Mouse (Mus musculus) embryonic facial prominence, embryonic 12.5 days (tissue): ENCODE results near the gene 4931417E11Rik. TPM values are rescaled to one million over a fixed set of nuclear protein-coding genes. Genes with fewer than 3 reads are reported as not detected.

Experiments used
- ATAC-seq: fragments of 200-750 bp; cut with Nextera tagmentation; 2 replicates; pipeline ENCODE4 v1.8.0; 2017; ENCODE audit not compliant: insufficient number of reproducible peaks, insufficient read depth, low FRiP score, low TSS enrichment
- H3K27ac ChIP-seq: fragments of 300-500 bp; sonication (generic); 2 replicates; pipeline ENCODE4 v1.5.1; 2016; ENCODE audit warnings: mild to moderate bottlenecking
- H3K27me3 ChIP-seq: fragments of 300-500 bp; sonication (generic); 2 replicates; pipeline ENCODE4 v1.6.1; 2016; ENCODE audit warnings: mild to moderate bottlenecking, moderate library complexity
- H3K36me3 ChIP-seq: fragments of 300-500 bp; sonication (generic); 2 replicates; pipeline ENCODE4 v1.6.1; 2016; ENCODE audit warnings: mild to moderate bottlenecking
- H3K4me1 ChIP-seq: fragments of 300-500 bp; sonication (generic); 2 replicates; pipeline ENCODE4 v1.6.1; 2016
- H3K4me2 ChIP-seq: fragments of 300-500 bp; sonication (generic); replicated peaks from 2 replicates; pipeline ENCODE4 v1.6.1; 2016; ENCODE audit warnings: mild to moderate bottlenecking, moderate library complexity
- H3K4me3 ChIP-seq: fragments of 300-500 bp; sonication (generic); 2 replicates; pipeline ENCODE4 v1.5.1; 2016; ENCODE audit warnings: mild to moderate bottlenecking
- H3K9ac ChIP-seq: fragments of 300-500 bp; sonication (generic); 2 replicates; pipeline ENCODE4 v1.6.1; 2016; ENCODE audit warnings: mild to moderate bottlenecking, moderate library complexity
- H3K9me3 ChIP-seq: fragments of 300-500 bp; sonication (generic); 2 replicates; pipeline ENCODE4 v1.6.1; 2016; ENCODE audit warnings: mild to moderate bottlenecking, moderate library complexity
- WGBS: fragments of 180-500 bp; shearing (Covaris S2); methylation state at CpG from one replicate; pipeline ENCODE4 v1.1.7; 2016; 5-methylcytosine and 5-hydroxymethylcytosine counted together
- polyA plus RNA-seq: library from polyadenylated mRNA; unstranded; fragments of >200 nt; fragmentation: Nextera tagmentation; extraction: Ambion mirVana; gene quantifications from 2 replicates; pipeline ENCODE4 v1.2.1, GENCODE M21; 2016

4931417E11Rik gene
- polyA plus RNA-seq: not detected in 2 replicates

GRCm38 (mm10) chr6:73469567-73469966, at the start of gene 4931417E11Rik:
Gene 4931417E11Rik, minus strand, starts transcription at chr6:73469667.
- WGBS: 93% methylated on average over 8 of the region's 8 CpGs
- H3K9ac ChIP-seq: no peak within 1 kb of the TSS
- H3K4me2 ChIP-seq: no peak within 1 kb of the TSS
- no peaks in the 10 kb centered on the region for H3K9me3 ChIP-seq
- no peaks in the 10 kb centered on the region for H3K27me3 ChIP-seq
- H3K4me3 ChIP-seq: no peak within 1 kb of the TSS
- H3K27ac ChIP-seq: no peak within 1 kb of the TSS
- ATAC-seq: no peak
- no peaks in the 10 kb centered on the region for H3K4me1 ChIP-seq
- H3K36me3 ChIP-seq: no peaks in the 10 kb centered on the region

DNA sequence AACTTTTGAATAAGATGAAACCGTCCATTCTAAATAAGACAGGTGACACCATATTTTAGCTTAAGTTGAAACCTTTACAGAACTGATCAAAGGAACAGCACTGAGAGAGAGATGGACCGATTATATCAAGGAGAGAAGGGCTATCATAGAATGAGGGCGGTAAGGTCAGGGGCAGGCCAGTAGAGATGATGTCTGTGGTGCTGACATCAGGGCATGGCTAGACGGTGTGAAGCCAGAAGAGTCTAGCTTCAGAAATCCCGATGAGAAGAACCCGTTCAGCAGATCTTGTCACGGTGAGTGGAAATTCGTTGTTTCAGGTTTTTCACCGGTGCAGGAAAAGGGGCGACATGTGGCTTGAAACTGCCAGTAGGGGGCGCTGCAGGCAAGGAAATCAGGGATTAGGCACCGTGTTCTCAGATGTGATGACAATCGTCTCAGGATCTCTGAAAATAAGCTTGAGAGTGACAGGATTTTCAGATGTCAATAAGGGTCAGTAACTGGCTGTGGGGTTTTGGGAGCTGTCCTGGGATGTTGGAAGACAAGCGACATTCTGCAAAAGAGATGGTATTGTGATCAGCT, 48.4 kb upstream of the 4931417E11Rik start:
- ATAC-seq: no peak; the same call in 1 of the 2 replicates

GRCm38 (mm10) chr6:73512907-73513306, 43.4 kb upstream of the 4931417E11Rik start:
- H3K4me2 ChIP-seq: no peak overlapping the region
- no peak overlapping the region for H3K27ac ChIP-seq
- H3K4me1 ChIP-seq: no peaks in the 10 kb centered on the region
- H3K9ac ChIP-seq: no peak overlapping the region
- WGBS: 17% methylated on average over 1 of the region's 1 CpGs
- H3K27me3 ChIP-seq: no peaks in the 10 kb centered on the region
- no peaks in the 10 kb centered on the region for H3K9me3 ChIP-seq
- ATAC-seq: no peak
- H3K36me3 ChIP-seq: no peaks in the 10 kb centered on the region
- H3K4me3 ChIP-seq: no peak overlapping the region

More for the DNA sequence above, 48.4 kb upstream of the 4931417E11Rik start:
- Histone ChIP-seq H3K36me3 (no peaks in the 10 kb centered on the region), H3K27ac (no peak overlapping the region), H3K4me2 (no peak overlapping the region), H3K4me3 (no peak overlapping the region), H3K4me1 (no peaks in the 10 kb centered on the region), H3K27me3 (no peaks in the 10 kb centered on the region), H3K9ac (no peak overlapping the region), H3K9me3 (no peaks in the 10 kb centered on the region)
- 25% methylated on average over 14 of the region's 14 CpGs for WGBS

DNA sequence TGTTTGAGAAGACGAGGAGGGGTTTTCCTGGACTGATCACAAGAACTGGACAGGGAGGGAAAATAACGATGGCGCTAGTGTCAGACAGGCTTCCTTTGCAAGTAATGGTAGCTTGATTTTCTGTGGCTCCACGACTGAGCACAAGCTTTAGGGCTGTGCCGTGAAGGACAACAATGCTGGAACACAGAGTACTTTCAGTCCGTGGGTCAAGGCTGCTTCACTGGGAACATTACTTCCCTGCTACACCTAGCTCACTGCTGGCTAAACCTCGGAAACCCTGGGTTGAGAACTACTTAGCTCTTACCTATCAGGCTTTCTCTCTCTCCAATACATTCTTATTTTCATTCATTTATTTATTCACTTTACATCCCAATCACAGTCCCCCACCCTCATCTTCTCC, 30.2 kb upstream of the 4931417E11Rik start:
- H3K4me2 ChIP-seq: no peak overlapping the region
- H3K9ac ChIP-seq: no peak overlapping the region
- no peaks in the 10 kb centered on the region for H3K4me1 ChIP-seq
- WGBS: 82% methylated on average over 7 of the region's 7 CpGs
- H3K36me3 ChIP-seq: no peaks in the 10 kb centered on the region
- no peaks in the 10 kb centered on the region for H3K9me3 ChIP-seq
- H3K27me3 ChIP-seq: no peaks in the 10 kb centered on the region
- H3K4me3 ChIP-seq: no peak overlapping the region
- no peak overlapping the region for H3K27ac ChIP-seq
- no peak for ATAC-seq

DNA sequence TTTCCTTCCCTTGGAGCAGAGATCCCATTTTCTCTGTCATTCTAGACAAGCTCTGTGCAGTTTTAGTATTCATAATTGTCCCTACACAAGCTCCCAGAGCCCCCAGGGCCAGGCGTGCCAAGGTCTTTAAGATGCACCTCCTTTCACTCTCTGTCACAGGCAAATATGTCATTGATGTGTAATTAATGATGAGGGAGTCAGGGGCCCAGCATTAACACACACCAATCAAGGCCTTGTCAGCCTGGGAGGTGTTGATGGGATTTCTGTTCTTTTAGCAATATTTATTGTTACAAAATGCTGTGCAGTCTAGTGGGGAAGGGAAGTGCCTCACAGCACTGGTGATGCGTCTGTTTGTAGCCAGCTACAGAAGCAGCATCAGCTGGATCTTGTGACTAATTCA, 27.9 kb upstream of the 4931417E11Rik start:
- H3K4me2 ChIP-seq: no peak overlapping the region
- no peak overlapping the region for H3K4me3 ChIP-seq
- H3K36me3 ChIP-seq: no peaks in the 10 kb centered on the region
- WGBS: 63% methylated on average over 2 of the region's 2 CpGs
- no peak overlapping the region for H3K27ac ChIP-seq
- no peak for ATAC-seq
- H3K9ac ChIP-seq: no peak overlapping the region
- H3K4me1 ChIP-seq: no peaks in the 10 kb centered on the region
- no peaks in the 10 kb centered on the region for H3K9me3 ChIP-seq
- H3K27me3 ChIP-seq: no peaks in the 10 kb centered on the region

DNA sequence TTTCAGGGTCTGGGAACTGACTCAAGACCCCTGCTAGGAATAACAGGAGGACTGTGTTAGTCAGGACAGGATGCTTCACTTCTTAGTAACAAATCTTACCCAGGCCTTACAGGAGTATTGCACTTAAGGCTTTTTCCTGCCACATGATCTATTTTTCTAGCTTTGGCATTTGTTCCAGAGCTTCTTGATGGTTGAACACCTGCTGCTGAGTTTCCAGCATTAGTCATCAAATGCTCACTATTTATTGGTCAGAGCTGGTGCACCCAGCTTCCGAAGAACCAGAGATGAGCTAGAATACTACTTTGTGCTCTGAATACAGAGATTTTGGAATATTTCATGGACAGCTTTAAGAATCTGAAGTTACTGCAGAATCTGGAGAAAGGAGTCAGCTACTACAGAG, 21.1 kb upstream of the 4931417E11Rik start:
- no peak overlapping the region for H3K27ac ChIP-seq
- no peaks in the 10 kb centered on the region for H3K27me3 ChIP-seq
- no peak overlapping the region for H3K4me2 ChIP-seq
- H3K4me1 ChIP-seq: no peaks in the 10 kb centered on the region
- H3K36me3 ChIP-seq: no peaks in the 10 kb centered on the region
- no peak for ATAC-seq
- H3K9ac ChIP-seq: no peak overlapping the region
- 90% methylated on average over 1 of the region's 1 CpGs for WGBS
- H3K9me3 ChIP-seq: 0 out of 2 replicates have a peak, but pooled peaks cover 3% of the 10 kb centered on the region
- no peak overlapping the region for H3K4me3 ChIP-seq

DNA sequence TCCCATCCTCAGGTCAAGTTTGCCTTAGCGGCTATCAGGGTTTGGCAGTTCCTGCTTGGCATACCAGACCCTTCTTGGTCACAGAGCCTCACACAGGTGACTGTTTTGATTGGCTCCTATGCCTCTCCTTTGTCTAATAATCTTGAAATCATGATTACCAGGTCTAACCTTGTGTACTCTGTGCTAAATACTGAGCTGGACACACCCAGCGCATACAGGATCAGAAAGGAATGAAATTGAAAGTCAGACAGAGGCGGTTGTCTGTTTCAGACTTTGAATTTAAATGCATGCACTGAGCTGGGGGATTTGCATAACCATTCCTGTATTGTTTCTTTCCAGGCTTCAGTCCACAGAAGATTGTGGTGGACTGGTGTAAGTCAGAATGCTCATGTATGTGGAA, 16.1 kb upstream of the 4931417E11Rik start:
- 85% methylated on average over 3 of the region's 3 CpGs for WGBS
- Histone ChIP-seq H3K9ac (no peak overlapping the region), H3K27me3 (no peaks in the 10 kb centered on the region), H3K9me3 (no peaks in the 10 kb centered on the region), H3K27ac (no peak overlapping the region), H3K4me3 (no peak overlapping the region), H3K36me3 (no peaks in the 10 kb centered on the region), H3K4me1 (no peaks in the 10 kb centered on the region), H3K4me2 (no peak overlapping the region)
- no peak for ATAC-seq

DNA sequence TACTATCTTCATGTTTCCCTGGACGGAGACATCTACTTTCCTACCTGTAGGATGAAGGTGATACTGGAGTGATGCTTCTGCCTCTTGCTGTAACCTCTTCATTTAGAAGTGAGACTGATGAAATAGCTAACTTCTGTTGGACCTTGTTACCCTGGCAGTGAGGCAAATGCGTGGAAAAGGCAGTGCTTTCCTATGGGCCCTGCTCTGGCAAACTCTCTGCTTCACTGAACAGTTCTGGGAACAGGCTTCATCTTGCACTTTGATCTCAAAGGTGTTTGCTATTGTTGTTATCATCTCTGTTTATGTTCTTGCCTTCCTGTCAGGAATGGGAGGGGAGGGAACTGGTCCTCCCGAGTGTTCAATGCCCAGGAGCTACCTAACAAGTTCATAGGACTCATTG, 3.4 kb downstream of the 4931417E11Rik start:
- Histone ChIP-seq H3K27ac (no peak overlapping the region), H3K4me3 (no peak overlapping the region), H3K36me3 (no peaks in the 10 kb centered on the region), H3K9me3 (no peaks in the 10 kb centered on the region), H3K4me2 (no peak overlapping the region), H3K9ac (no peak overlapping the region), H3K27me3 (no peaks in the 10 kb centered on the region), H3K4me1 (no peaks in the 10 kb centered on the region)
- 75% methylated on average over 3 of the region's 3 CpGs for WGBS
- no peak for ATAC-seq

DNA sequence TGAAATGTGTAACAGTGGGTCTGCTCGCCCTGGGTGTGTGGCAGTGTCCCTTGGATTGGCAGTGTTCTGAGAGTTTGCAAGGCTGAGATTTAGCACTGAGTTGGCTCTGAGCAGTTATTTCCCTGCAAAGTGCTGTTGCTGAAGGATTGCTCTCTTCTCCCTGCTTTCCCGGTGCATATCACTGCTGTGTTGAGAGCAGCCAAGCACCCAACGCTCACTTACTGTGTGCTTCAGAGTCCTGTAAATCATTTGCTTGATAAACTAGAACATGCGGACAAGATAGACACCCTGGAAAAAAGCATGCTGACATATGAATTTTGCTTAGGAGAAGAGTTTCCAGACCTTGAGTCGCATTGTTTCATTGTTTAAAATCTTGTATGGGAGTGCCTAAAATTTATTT, 6.9 kb downstream of the 4931417E11Rik start:
- no peaks in the 10 kb centered on the region for H3K36me3 ChIP-seq
- no peak overlapping the region for H3K27ac ChIP-seq
- no peaks in the 10 kb centered on the region for H3K9me3 ChIP-seq
- no peaks in the 10 kb centered on the region for H3K27me3 ChIP-seq
- ATAC-seq: no peak
- H3K4me3 ChIP-seq: no peak overlapping the region
- 84% methylated on average over 5 of the region's 5 CpGs for WGBS
- H3K4me1 ChIP-seq: no peaks in the 10 kb centered on the region
- H3K4me2 ChIP-seq: no peak overlapping the region
- H3K9ac ChIP-seq: no peak overlapping the region

DNA sequence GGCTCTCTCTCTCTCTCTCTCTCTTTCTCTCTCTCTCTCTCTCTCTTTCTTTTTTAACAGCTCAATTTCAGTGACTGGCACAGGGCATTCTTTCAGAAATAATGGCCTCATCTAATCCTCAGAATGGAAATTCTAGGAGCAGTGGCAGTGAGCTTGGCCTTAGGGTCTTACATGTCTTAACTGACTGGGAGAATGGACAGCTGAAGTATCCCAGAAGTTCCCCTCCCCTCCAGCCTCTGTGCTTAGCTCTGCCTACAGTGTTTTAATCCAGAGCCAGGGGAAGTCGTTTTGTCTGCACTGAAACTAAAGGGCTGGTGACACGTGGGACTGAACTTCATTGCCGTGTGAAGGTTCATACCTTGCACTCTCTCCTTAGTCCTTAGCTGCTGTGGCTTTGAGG, 35.6 kb downstream of the 4931417E11Rik start:
- no peak overlapping the region for H3K4me3 ChIP-seq
- H3K27me3 ChIP-seq: peaks cover 3% of the 10 kb centered on the region; the same call in 1 of the 2 replicates
- H3K9ac ChIP-seq: no peak overlapping the region
- H3K4me2 ChIP-seq: no peak overlapping the region
- ATAC-seq: no peak
- H3K27ac ChIP-seq: no peak overlapping the region
- no peaks in the 10 kb centered on the region for H3K9me3 ChIP-seq
- H3K36me3 ChIP-seq: no peaks in the 10 kb centered on the region
- WGBS: 33% methylated on average over 3 of the region's 3 CpGs
- H3K4me1 ChIP-seq: peaks cover under 1% of the 10 kb centered on the region; the same call in 1 of the 2 replicates

DNA sequence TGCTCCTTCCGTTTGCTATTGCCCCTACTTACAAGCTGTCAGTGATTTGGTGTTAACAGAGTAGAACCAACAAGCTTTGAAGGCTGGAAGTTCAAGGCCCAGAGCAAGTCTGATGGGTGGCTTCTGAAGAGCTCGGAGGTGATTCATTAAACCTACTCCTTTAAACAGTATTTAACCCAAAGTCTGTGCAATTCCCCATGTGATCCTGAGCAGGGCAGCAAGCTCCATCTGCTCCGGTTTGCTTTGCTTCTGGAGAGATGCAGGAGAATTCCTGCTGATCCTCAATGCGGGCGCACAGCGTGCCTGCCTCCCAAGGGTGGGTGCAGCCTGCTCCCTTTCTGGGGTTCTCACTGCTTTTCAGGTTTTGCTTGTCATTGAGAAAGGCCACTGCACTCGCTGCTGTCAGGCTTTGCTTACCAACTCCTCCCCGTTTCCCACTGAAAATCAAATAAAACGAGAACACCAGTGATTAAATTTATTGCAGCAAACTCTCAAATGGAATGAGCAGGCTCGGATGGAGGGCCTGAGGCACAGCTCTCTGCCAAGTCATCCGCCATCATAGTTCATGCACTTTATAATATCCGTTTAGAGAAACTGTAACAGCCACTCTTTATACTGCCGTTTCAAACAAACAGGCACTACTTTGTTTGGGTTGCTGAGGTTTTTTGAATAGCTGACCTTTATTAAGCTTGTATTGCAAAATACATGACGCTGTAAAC, 40.7 kb downstream of the 4931417E11Rik start:
- H3K36me3 ChIP-seq: no peaks in the 10 kb centered on the region
- ATAC-seq: no peak
- peaks cover 9% of the 10 kb centered on the region; the same call in 1 of the 2 replicates for H3K4me1 ChIP-seq
- H3K4me2 ChIP-seq: 0 out of 2 replicates have a peak overlapping the region, but pooled peaks have one; percentile 15
- 29% methylated on average over 14 of the region's 14 CpGs for WGBS
- no peak overlapping the region for H3K9ac ChIP-seq
- no peaks in the 10 kb centered on the region for H3K9me3 ChIP-seq
- no peak overlapping the region for H3K4me3 ChIP-seq
- H3K27ac ChIP-seq: no peak overlapping the region
- H3K27me3 ChIP-seq: peaks cover 6% of the 10 kb centered on the region; the same call in 1 of the 2 replicates

- Histone ChIP-seq H3K36me3 (no peaks in the 10 kb centered on the region), H3K4me3 (no peak overlapping the region), H3K4me2 (no peak overlapping the region), H3K9ac (no peak overlapping the region), H3K9me3 (no peaks in the 10 kb centered on the region), H3K4me1 (peaks cover 9% of the 10 kb centered on the region; the same call in 1 of the 2 replicates), H3K27ac (no peak overlapping the region), H3K27me3 (peaks cover 6% of the 10 kb centered on the region; the same call in 1 of the 2 replicates)
- WGBS: 30% methylated on average over 1 of the region's 1 CpGs
- ATAC-seq: no peak
These were observed 42.1 kb downstream of the 4931417E11Rik start for GRCm38 (mm10) chr6:73427273-73427812.
